Mouse (Mus musculus) olfactory bulb, adult 2 months (tissue): ENCODE measurements around the gene Nav2.

Experiments used
- CTCF ChIP-seq: fragments of 200-500 bp; IDR thresholded peaks from 2 replicates; pipeline ENCODE4 v1.5.1; 2012; ENCODE audit warnings: low read depth, mild to moderate bottlenecking, low read length, moderate library complexity; ENCODE audit not compliant: insufficient read depth
- POLR2A ChIP-seq: fragments of 200-500 bp; IDR thresholded peaks from 2 replicates; pipeline ENCODE4 v1.6.1; 2012; ENCODE audit warnings: mild to moderate bottlenecking, low read depth, low read length, moderate library complexity; ENCODE audit not compliant: insufficient read depth

DNA sequence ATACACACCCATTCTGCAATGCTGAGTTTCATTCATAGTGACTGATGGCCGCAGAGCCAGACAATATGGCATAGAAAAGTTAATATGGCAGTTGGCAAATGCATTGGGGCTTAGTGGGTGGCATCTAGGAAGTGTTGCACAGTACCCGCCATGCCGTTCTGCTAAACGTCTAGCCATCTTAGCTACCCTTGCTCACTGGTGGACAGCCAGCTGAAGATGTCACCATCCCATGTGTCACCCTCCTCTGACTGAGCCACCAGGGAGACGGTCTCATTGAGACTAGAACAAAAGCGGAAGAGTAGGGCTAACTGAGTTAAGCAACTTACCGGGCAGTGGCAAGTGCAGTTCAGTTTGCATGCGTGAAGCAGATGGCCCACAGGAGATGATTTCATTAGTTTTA is 428.2 kb downstream of the Nav2 start:
- TF ChIP-seq CTCF (no peak), POLR2A (no peak)
